Mouse (Mus musculus) urinary bladder, postnatal 10 days (tissue): ENCODE measurements at regions not wholly inside any gene's neighbourhood (a gene's known extent, or its start where the extent isn't known, plus 50 kb on each side); places are given as distances from the start of the nearest gene placed in this dataset.

ENCODE experiments used
- DNase-seq: peaks from one replicate; pipeline ENCODE4 v3.0.0; 2022; ENCODE audit warnings: low spot score

- no peak for DNase-seq
These were observed 59.7 kb downstream of the Prlhr start for GRCm38 (mm10) chr19:60408436-60408835.

GRCm38 (mm10) chr19:60399425-60399824, 68.7 kb downstream of the Prlhr start:
- no peak for DNase-seq

DNA sequence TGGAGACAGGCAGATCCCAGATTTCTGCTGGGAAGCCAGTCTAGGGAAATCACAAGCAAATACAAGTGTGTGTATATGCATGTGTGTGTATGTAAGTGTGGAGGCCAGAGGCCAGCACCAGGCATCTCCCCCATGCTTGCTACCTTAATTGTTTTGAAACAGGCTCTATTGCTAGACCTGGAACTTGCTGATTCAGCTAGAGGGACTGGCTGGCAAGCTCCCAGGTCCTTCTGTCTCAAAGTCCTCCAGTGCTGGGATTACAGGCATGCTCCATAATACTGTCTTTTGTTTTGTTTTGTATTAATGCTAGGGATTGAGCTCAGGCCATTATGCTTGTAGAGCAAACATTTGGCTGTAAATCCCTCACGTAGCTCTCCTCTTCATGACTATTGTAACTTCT, 70.4 kb downstream of the Prlhr start:
- no peak for DNase-seq

- no peak for DNase-seq
These were observed 71.5 kb downstream of the Prlhr start for GRCm38 (mm10) chr19:60396604-60397003.

DNA sequence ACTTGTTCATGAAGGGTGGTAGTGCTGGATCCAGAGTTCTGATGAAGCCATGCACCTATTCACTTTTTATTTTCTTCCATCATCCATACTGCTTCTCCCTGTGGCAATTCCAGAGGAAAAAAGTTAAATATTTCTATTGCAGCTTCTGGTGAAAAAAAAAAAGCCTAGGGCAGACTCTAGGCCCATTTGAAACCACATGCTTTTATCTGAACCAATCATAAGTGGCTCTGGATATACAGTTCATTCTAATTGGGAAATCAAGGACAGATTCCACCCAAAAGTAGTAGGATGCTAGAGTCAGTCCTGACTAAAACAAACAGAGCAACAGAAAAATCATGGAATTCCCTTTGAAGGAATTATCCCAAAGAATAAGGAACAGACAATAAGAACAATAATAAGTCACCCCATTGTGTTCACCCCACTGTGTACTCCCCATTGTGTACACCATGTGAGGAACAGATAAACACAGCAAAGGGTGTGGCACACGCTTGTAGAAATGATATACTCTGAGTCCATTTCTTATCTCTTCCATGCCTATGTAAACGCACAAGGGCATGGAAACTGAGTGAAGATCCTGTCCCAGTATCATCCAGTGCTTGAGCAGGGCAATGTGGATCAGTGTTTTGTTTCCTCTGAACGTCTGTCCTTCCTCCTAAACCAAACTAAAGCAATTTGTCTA, 81.4 kb downstream of the Prlhr start:
- DNase-seq: no peak

DNA sequence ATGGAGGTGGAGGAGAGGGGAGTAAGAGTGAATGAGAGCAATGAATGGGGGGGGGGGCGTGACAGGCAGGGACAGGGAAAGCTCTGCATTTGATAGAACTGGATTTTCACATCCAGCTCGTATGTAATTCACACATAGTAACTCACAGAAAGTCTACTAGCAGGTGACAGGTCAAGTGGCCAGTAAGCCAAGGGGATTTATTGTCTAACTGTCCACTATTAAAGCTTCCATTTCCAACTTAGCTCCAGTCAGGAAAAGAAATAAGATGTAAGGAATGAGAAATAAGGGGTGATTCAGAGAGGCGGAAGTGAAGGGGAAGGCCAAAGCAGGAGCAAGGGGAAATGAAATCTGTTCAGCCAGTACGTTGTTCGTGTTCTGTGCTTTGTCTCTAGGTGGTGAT, 83.4 kb downstream of the Prlhr start:
- no peak for DNase-seq

- no peak for DNase-seq
These were observed 85.4 kb downstream of the Prlhr start for GRCm38 (mm10) chr19:60382661-60383060.

DNA sequence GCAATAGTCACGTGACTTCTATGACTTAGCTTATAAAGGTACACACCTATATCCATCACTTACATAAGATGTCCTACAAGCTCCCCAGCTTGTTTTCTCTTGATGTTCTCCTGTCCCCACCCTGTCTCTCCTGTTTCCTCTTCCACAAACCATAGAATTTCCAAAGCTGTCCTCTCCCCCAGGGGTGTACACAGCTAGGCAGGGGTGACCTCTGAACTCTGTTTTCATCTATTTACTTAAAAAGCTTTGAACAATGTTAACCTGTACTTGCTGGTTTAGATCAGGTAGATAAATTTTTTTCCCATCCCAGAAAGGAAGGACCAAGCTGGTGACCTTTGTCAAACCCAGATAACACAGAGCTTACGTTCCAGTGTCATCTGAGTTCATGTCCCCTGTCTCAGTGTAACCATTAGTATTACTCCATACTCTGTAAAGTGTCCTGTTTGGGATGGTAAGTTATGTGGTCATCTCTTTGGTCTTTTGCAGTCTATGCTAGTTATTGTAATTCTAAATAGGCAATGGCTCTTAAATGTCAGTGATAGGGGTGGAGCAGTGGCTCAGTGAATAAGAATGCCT, 89.0 kb downstream of the Prlhr start:
- no peak for DNase-seq

DNA sequence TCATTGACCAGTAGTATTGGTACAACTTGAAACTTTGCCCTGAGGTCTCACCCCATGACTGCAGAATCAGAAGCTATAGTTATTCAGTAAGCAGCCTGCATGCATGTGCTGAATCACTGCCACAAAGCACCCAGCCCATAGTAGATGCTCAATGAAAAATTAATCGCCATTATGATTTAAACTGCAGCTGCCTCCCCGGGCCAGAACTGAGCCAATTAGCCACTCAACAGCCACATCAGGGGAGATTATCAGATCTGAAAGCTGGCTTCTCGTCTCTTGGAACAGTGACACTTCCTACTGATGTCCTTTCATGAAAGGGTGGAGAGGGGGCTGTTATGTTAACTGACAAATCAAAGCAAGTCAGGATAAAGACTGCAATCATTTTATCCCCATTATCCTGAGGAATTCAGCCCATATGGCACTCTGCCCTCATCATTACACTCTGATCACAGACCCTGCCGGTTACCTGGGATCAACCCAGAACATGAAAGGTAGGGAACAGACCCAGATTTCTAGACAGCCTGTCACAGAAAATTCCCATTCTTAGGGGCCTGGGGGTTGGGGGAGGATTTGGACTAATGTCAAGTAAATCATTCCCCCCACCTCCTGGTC, 104.0 kb downstream of the Prlhr start:
- no peak for DNase-seq

DNA sequence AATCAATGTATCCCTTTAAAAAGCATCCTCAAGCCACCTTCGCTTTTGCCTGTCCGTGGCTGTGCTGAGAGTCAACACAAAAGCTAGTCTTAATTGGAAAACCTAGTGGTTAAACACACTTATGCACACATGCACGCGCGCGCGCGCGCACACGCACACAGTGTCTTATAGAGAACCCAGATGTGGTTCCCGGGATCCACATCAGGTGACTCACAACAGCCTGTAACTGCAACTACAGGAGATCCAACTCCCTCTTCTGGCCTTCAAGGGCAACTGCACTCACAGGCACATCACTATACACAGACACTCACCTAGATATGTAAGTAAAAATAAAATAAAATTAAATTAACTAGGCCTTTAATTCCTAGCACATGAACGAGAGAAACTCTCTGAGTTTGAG, 118.4 kb upstream of the Fam204a start:
- no peak for DNase-seq

DNA sequence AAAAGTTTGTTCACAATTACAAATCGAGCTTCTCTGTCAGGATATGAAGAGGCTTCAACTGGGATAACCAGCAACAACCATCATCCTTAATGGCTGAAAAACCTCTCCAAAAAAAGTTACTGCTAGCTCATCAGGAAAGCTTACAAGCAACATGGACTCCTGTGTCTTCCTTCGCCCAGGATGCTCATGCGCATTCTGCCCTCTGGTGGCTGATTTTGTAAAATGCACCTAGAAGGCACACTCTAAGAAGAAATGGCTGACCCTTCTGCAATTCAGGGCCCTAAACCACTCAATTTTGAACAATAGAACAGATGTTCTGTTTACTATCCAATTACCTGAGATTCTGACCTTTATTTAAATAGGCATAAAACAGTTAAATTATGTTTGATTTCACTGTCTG, 115.0 kb upstream of the Fam204a start:
- DNase-seq: no peak

- DNase-seq: no peak
These were observed 113.7 kb upstream of the Fam204a start for GRCm38 (mm10) chr19:60340234-60340633.

GRCm38 (mm10) chr19:60334521-60334920, 108.0 kb upstream of the Fam204a start:
- no peak for DNase-seq

DNA sequence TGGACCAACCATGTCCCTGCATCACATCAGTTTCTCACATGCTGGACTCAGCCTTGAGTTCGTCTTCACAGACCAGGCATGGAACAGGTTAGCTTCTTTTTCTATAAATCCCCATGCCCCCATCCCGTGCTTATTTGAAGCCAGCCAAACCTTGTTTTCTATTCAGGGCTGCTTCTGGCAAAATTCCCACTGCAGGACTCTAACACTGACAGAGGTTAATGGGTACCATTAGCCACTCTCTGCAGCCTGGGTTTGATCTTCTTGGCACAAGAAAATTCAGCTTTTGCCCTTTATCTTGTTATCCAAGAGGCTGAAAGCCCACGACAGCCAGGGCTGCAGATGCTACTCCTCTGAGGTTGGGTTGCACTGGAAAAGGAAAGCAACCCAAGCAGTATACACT, 101.8 kb upstream of the Fam204a start:
- no peak for DNase-seq

GRCm38 (mm10) chr19:60325612-60326011, 99.1 kb upstream of the Fam204a start:
- no peak for DNase-seq

DNA sequence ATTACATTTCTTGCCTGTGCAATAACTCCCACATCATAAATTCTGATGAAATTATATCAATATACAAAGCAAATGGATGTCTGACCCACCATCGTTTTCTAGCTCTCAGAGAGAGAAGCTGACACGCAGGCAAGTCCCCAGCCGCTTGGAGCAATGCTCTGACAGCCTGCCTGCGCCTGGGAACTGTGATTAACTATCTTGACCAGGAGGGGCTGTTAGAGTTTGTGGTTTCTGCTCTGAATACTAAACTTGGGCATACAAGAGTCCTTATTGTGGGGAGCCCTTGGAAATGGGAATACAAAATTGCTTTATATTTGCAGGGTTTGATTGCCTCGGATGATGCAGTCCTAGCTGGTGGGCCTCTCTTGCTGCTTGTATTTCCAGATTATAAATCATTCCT, 98.6 kb upstream of the Fam204a start:
- no peak for DNase-seq

- peak; percentile 14 for DNase-seq
These were observed 84.1 kb upstream of the Fam204a start for GRCm38 (mm10) chr19:60310591-60310990.

DNA sequence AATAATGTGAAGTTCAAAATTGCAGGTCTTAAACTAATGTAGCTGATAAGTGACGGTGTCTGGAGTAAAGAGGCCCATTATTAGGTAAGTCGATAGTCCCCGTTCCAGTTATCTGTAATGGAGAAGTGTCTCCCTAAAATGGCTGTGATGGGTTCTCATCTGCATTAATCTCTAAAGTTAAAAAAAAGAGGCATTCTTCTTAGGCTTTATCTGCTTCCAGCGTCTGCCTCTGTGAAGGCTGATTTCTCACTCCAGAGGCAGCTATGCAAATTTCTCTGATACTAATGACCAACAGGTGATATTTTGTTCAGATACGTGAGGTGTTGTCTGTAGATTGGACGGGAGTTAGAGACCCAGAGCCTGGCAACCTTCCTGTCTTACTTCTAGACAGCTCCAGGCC, 75.9 kb upstream of the Fam204a start:
- no peak for DNase-seq

- DNase-seq: no peak
These were observed 74.4 kb upstream of the Fam204a start for GRCm38 (mm10) chr19:60300891-60301290.

- DNase-seq: no peak
These were observed 63.7 kb upstream of the Fam204a start for GRCm38 (mm10) chr19:60290244-60290643.

- no peak for DNase-seq
These were observed 60.4 kb upstream of the Fam204a start for GRCm38 (mm10) chr19:60286810-60287396.

DNA sequence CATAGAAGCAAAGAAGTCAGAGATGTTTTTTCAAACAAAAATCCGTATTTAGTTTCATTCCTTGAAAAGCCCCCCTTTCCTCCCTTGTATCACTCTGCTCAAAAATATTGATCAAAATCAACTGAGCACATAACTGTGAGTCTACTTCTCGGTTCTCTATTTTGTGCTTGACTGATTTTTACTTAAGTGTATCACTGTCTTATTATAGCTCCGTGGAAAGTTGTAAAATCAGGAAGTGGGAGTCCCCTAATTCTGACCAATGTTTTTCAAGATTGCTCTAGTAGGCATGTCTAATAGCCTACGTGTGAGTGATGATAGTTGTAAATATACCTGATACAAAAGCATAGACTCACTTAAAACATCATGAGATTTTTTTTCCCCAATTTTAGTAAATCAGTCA, 58.4 kb upstream of the Fam204a start:
- no peak for DNase-seq
